Mouse (Mus musculus): ENCODE data around the gene Nectin2. TPM values are rescaled to one million over a fixed set of nuclear protein-coding genes. Genes with fewer than 3 reads are reported as not detected.

The Nectin2 gene
- polyA plus RNA-seq, 1 experiment, result 6.8 TPM

DNA sequence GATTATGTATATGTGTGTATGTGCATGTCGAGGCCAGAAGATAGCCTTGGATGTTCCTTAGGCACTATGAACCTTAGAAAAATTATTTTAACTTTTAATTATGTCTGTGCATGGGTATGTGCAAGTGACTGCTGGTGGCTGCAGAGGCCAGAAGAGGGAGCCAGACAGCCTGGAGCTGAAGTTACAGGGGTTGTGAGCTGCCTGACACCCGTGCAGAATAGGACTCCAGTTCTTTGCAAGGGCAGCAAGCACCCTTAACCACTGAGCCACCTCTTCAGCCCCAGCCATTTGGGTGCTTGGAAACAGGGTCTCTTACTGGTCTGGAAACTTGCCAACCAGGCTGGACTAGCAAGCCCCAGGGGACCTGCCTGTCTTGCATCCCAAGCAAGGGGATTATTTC, 4.7 kb upstream of the Nectin2 start:
- no peak for TF ChIP-seq FLI1 (IDR thresholded peaks at IDR 0.05; ENCODE audit: low read length)
- no peak for TF ChIP-seq GATA1 (IDR thresholded peaks at IDR 0.05; ENCODE audit: borderline replicate concordance, low read length)
- Histone ChIP-seq H3K27me3 (replicated peaks) (peaks cover 66% of the 10 kb centered on the region), H3K9me3 (peaks cover 7% of the 10 kb centered on the region), H3K4me3 (replicated peaks) (no peak overlapping the region), H3K36me3 (replicated peaks; ENCODE audit: low read length) (no peaks in the 10 kb centered on the region), H3K4me1 (peaks cover 42% of the 10 kb centered on the region)

DNA sequence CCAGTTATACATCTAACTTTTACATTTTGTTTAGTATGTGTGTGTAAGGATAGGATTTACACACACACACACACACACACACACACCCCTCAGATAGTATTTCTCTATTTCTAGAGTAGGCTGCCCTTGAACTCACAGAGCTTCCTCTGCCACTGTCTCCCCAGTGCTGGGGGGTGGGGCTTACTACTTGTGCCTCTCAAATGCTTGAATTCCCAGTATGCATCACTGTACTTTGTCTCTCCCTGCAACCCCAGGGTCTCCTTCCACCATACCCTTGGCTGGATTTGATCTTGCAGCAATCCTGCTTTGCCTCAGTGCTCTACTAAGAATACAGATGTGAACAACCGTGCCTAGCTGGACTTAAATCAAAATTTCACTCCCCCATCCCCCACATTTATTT, 3.8 kb upstream of the Nectin2 start:
- H3K27me3 ChIP-seq (replicated peaks), result peaks cover 65% of the 10 kb centered on the region
- TF ChIP-seq FLI1 (IDR thresholded peaks at IDR 0.05; ENCODE audit: low read length) (no peak), GATA1 (IDR thresholded peaks at IDR 0.05; ENCODE audit: borderline replicate concordance, low read length) (no peak)
- peaks cover 7% of the 10 kb centered on the region for H3K9me3 ChIP-seq
- H3K4me1 ChIP-seq, result peaks cover 51% of the 10 kb centered on the region
- H3K4me3 ChIP-seq (replicated peaks), result no peak overlapping the region
- H3K36me3 ChIP-seq (replicated peaks; ENCODE audit: low read length), result no peaks in the 10 kb centered on the region

GRCm38 (mm10) chr7:19753587-19753986, 3.3 kb upstream of the Nectin2 start:
- no peak overlapping the region for H3K4me3 ChIP-seq (replicated peaks)
- peaks cover 7% of the 10 kb centered on the region for H3K9me3 ChIP-seq
- H3K27me3 ChIP-seq (replicated peaks), result peaks cover 65% of the 10 kb centered on the region
- no peak for TF ChIP-seq FLI1 (IDR thresholded peaks at IDR 0.05; ENCODE audit: low read length)
- no peak for TF ChIP-seq GATA1 (IDR thresholded peaks at IDR 0.05; ENCODE audit: borderline replicate concordance, low read length)
- no peaks in the 10 kb centered on the region for H3K36me3 ChIP-seq (replicated peaks; ENCODE audit: low read length)
- H3K4me1 ChIP-seq, result peaks cover 56% of the 10 kb centered on the region

DNA sequence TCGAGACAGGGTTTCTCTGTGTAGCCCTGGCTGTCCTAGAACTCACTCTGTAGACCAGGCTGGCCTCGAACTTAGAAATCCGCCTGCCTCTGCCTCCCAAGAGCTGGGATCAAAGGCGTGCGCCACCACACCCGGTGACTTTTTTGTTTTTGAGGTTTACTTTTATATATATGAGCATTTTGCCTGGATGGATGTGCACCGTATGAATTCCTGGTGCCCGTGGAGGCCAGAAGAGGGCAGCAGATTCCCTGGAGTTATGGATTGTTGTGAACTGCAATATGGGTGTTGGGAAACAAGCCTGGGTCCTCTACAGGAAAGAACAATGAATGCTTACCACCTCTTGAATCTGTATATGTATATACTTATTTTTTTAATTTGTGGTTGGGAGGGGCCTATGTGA, 2.4 kb upstream of the Nectin2 start:
- peaks cover 67% of the 10 kb centered on the region for H3K27me3 ChIP-seq (replicated peaks)
- no peak overlapping the region for H3K4me3 ChIP-seq (replicated peaks)
- no peaks in the 10 kb centered on the region for H3K36me3 ChIP-seq (replicated peaks; ENCODE audit: low read length)
- H3K4me1 ChIP-seq, result peaks cover 63% of the 10 kb centered on the region
- no peak for TF ChIP-seq FLI1 (IDR thresholded peaks at IDR 0.05; ENCODE audit: low read length)
- no peak for TF ChIP-seq GATA1 (IDR thresholded peaks at IDR 0.05; ENCODE audit: borderline replicate concordance, low read length)
- peaks cover 7% of the 10 kb centered on the region for H3K9me3 ChIP-seq

DNA sequence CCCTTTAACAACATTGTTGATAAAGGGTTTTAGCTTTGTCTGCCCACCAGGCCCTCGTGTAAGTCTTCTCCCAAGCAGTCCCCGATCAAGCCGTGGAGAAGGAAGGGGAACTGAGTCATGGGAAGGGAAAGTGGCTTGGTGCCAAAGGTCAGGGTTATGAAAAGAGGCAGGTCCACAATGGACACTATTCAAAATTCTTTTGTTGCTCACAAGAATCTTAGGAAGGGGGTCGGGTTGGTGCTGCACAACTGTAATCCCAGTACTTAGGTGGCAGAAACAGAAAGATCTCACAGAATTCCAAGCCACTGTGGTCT, 744 bp upstream of the Nectin2 start:
- peaks cover 71% of the 10 kb centered on the region for H3K27me3 ChIP-seq (replicated peaks)
- no peak overlapping the region for H3K4me3 ChIP-seq (replicated peaks)
- H3K4me1 ChIP-seq, result peaks cover 55% of the 10 kb centered on the region
- TF ChIP-seq FLI1 (IDR thresholded peaks at IDR 0.05; ENCODE audit: low read length) (no peak), GATA1 (IDR thresholded peaks at IDR 0.05; ENCODE audit: borderline replicate concordance, low read length) (no peak)
- H3K9me3 ChIP-seq, result peaks cover 7% of the 10 kb centered on the region
- no peaks in the 10 kb centered on the region for H3K36me3 ChIP-seq (replicated peaks; ENCODE audit: low read length)

- peaks cover 49% of the 10 kb centered on the region for H3K4me1 ChIP-seq
- no peaks in the 10 kb centered on the region for H3K36me3 ChIP-seq (replicated peaks; ENCODE audit: low read length)
- H3K27me3 ChIP-seq (replicated peaks), result peaks cover 74% of the 10 kb centered on the region
- H3K9me3 ChIP-seq, result no peaks in the 10 kb centered on the region
- H3K4me3 ChIP-seq (replicated peaks), result peak overlapping the region; percentile 91
- TF ChIP-seq GATA1 (IDR thresholded peaks at IDR 0.05; ENCODE audit: borderline replicate concordance, low read length) (no peak), FLI1 (IDR thresholded peaks at IDR 0.05; ENCODE audit: low read length) (no peak)
These were observed 680 bp downstream of the Nectin2 start for GRCm38 (mm10) chr7:19749389-19750216.

DNA sequence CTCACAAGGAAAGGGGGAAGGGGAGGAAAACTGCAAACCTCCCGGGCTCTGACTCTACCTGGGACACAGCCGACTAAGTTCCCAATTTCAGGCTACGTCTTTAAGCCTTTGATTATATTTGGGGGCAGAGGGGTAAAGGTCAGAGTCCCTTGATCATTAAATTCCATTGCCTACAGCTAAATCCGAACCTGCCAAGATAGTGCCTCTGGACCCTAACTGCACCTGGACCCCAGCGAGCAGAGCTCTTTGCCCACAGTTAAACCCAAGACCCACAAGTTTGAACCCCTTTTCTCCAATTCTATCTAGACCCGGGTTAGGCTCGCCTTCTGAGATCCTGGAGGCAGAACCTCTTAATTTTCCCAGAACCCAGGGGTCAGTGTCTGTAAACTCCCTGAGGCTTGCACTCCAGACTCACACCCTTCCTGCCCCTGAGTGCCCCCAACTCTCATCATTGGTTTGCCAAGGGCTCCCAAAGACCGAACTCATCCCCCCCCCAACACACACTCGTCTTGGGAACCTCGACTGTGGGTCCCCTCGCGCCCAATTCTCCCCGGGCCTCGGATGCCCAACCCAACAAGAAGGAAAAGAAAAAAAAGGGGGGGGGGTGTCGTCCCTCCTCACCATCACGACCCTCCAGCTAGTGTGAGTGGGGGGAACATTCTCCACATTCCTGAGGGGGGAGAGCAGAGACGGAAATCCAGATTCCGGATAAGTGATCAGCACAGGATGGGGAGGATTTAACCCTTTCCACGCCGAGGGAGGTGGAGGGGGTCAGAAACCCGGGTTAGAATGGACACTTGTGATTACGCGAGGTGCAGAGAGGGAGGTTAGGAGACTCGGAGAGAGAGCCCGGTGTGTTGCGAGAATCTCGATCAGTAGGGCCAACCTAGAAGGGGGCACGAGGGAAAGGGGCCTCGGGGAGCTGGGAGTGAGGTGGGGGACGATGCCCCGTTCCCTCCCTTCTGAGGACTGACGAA, 1.8 kb downstream of the Nectin2 start:
- H3K4me3 ChIP-seq (replicated peaks), result peak overlapping the region; percentile 91
- peaks cover 41% of the 10 kb centered on the region for H3K4me1 ChIP-seq
- H3K27me3 ChIP-seq (replicated peaks), result peaks cover 74% of the 10 kb centered on the region
- TF ChIP-seq FLI1 (IDR thresholded peaks at IDR 0.05; ENCODE audit: low read length), result no peak
- no peak for TF ChIP-seq GATA1 (IDR thresholded peaks at IDR 0.05; ENCODE audit: borderline replicate concordance, low read length)
- no peaks in the 10 kb centered on the region for H3K9me3 ChIP-seq
- H3K36me3 ChIP-seq (replicated peaks; ENCODE audit: low read length), result no peaks in the 10 kb centered on the region

GRCm38 (mm10) chr7:19747420-19748218, 2.7 kb downstream of the Nectin2 start:
- peaks cover 81% of the 10 kb centered on the region for H3K27me3 ChIP-seq (replicated peaks)
- H3K4me3 ChIP-seq (replicated peaks), result no peak overlapping the region
- TF ChIP-seq GATA1 (IDR thresholded peaks at IDR 0.05; ENCODE audit: borderline replicate concordance, low read length), result no peak
- TF ChIP-seq FLI1 (IDR thresholded peaks at IDR 0.05; ENCODE audit: low read length), result no peak
- H3K9me3 ChIP-seq, result no peaks in the 10 kb centered on the region
- H3K36me3 ChIP-seq (replicated peaks; ENCODE audit: low read length), result no peaks in the 10 kb centered on the region
- peaks cover 39% of the 10 kb centered on the region for H3K4me1 ChIP-seq

- Histone ChIP-seq H3K9me3 (no peaks in the 10 kb centered on the region), H3K27me3 (replicated peaks) (peaks cover 87% of the 10 kb centered on the region), H3K36me3 (replicated peaks; ENCODE audit: low read length) (no peaks in the 10 kb centered on the region), H3K4me1 (peaks cover 39% of the 10 kb centered on the region), H3K4me3 (replicated peaks) (no peak overlapping the region)
- TF ChIP-seq FLI1 (IDR thresholded peaks at IDR 0.05; ENCODE audit: low read length), result no peak
- TF ChIP-seq GATA1 (IDR thresholded peaks at IDR 0.05; ENCODE audit: borderline replicate concordance, low read length), result no peak
These were observed 3.7 kb downstream of the Nectin2 start for GRCm38 (mm10) chr7:19746426-19747201.
